Mouse (Mus musculus) telencephalon, adult 2 months (tissue): Measurements from ENCODE around the gene Tfpi.
"Not testable (repeated sequence)": the region's sequence is repeated elsewhere in the genome, so short reads cannot be mapped to it uniquely, and the experiment has no call there.

Experiments
- DNase-seq: peaks from one replicate; pipeline ENCODE4 v3.0.0-alpha.2; 2011; ENCODE audit warnings: low read depth, low spot score

Tfpi gene

GRCm38 (mm10) chr2:84476577-84476976 is at the start of gene Tfpi:
Gene Tfpi (minus strand): TSS chr2:84476775.
- DNase-seq, result no peak

GRCm38 (mm10) chr2:84526221-84526620 is 49.6 kb upstream of the Tfpi start:
- no peak for DNase-seq

GRCm38 (mm10) chr2:84525806-84526205 is 49.2 kb upstream of the Tfpi start:
- DNase-seq, result no peak

DNA sequence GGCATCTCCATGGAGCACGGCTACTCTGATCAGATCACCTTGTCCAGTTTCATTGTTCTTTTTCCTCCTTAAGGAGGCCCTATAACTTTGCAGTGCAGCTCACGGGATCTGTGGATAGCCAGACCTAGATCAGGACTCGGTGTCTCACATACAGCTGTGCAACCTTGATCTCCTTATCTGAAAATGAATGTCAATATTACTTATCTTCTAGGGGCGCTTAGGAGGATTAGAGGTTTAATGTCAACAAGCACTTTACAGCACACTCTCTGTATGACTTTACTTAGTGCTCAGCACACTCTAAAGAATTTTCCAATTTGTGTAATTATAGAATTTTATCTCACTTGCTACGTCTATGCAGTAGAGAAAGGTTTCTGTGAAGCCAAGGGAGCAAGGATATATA is 48.5 kb upstream of the Tfpi start:
- DNase-seq, result no peak

GRCm38 (mm10) chr2:84523994-84524393 is 47.4 kb upstream of the Tfpi start:
- no peak for DNase-seq

DNA sequence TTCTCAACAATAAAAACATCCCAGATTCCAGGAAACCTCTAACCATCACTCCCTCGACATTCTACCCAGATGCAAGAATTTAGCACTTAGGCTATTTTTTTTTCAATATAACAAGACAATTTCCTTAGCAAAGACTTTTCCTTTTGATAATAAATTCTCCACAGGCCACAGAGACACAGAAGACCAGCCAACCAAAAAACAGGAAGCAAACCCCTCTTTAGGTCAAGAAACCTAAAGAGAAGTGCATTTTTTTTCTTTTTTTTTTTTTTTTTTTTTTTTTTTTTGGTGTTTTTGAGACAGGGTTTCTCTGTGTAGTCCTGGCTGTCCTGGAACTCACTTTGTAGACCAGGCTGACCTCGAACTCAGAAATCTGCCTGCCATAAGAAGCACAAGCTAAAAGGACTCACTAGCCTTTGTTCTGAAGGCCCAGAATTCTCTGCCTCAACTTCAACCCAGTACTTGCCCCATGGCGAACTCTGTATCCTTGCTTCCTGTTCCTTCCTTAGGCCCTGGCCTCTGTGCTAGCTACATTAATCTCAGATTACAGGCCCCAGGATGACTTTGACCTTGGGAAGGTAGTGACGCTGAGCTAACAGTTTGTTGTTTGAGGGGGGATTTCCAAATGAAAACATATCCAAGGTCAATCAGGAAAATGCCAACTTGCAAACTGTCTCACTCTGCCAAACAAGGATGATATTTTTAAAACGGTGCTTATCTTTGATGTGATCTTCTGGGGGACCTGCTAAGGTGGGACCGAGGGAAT is 46.7 kb upstream of the Tfpi start:
- no peak for DNase-seq

DNA sequence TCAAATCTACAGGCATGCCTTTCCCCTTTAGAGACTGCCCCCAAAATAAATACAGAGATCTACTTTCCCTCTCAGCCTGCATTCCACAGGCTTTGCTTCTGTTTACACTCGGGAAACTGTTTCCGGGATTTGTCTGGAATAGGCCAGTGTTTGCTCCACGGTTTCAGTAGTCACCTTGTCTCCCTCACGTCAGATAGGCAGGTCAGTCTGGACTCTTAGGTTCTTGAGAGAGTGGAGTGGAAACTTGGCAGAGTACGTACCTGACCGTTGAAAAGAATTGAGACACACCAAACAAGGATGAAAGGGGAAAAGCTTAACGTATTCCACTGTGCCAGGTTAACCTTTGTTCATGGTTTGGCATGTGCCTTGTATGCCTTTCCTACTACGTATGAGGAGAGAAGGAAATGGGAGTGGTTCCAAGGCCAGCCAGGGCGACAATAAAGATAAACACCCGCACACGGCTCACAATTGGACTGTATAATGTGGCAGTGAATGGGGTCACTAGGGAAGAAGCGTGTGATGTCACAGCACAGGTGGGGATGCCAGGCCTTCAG is 43.0 kb upstream of the Tfpi start:
- no peak for DNase-seq

- DNase-seq, result no peak
Observed at GRCm38 (mm10) chr2:84518767-84519166, 42.2 kb upstream of the Tfpi start.

GRCm38 (mm10) chr2:84513281-84513680 is 36.7 kb upstream of the Tfpi start:
- no peak for DNase-seq

DNA sequence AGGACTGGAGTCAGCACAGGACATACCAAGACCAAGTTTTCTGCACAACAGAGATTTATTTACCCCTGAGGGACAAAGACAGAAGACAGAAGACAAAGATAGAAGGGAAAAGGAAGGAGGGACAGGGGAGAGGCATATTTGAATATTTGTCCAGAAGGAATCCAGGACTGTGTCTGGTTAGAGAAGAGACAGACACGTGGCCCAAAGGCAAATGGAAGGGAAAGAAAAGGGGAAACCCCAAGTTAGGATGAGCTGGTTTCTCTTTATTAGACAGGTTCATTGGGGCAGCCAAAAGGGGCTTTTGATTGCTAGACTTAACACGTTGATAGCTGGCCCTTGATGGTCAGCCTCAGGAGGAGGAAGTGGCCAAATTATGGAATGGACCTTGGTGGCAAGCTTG is 34.9 kb upstream of the Tfpi start:
- no peak for DNase-seq

GRCm38 (mm10) chr2:84511036-84511435 is 34.5 kb upstream of the Tfpi start:
- DNase-seq, result peak; percentile 88

DNA sequence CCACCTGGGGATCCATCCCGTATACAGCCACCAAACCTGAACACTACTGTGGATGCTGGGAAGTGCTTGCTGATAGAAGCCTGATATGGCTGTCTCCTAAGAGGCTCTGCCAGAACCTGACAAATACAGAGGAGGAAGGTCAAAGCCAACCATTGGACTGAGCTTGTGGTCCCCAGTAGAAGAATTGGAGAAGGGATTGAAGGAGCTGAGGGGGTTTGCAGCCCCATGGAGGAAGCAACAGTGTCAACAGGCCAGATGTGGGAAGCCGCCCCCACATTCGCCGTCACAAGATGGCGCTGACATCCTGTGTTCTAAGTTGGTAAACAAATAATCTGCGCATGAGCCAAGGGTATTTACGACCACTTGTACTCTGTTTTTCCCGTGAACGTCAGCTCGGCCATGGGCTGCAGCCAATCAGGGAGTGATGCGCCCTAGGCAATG is 28.4 kb upstream of the Tfpi start:
- DNase-seq, result not testable (repeated sequence)

DNA sequence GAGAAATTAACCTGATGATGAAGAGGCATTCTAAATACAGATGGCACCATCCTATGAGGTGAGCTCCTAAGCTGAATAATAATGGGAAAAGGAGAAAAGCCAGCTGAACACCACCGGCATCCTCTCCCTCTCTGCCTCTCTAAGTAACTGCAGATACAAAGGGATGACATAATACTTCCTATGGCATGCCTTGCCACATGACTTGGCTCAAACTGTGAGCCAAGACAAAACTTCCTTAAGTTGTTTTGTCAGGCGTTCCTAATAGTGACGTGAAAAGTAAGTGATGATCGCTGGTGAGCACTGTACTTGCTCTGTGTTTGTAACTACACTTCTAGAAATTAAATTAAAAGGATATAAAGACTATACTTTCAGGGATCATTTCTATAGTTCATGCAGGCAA is 27.7 kb upstream of the Tfpi start:
- no peak for DNase-seq

- DNase-seq, result no peak
Observed at GRCm38 (mm10) chr2:84498921-84499320, 22.3 kb upstream of the Tfpi start.

DNA sequence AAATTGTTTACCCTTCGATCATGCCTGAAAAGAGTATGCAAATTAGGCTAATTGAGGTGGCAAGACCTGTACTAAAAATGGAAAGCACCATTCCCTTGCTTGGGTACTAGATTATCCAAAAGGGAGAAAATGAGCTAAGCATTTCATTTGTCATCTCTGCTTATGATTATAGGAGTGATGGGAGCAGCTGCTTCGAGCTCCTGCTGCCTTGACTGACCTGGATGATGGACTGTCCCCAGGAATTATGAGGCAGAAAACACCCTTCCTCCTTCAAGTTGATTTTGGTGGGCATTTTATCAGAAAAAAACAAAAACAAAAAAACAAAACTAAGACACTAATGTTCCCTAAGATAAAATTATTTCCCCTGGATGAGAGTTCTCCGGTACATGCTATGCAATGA is 18.5 kb upstream of the Tfpi start:
- DNase-seq, result no peak

- no peak for DNase-seq
Observed at GRCm38 (mm10) chr2:84493626-84494025, 17.1 kb upstream of the Tfpi start.

DNA sequence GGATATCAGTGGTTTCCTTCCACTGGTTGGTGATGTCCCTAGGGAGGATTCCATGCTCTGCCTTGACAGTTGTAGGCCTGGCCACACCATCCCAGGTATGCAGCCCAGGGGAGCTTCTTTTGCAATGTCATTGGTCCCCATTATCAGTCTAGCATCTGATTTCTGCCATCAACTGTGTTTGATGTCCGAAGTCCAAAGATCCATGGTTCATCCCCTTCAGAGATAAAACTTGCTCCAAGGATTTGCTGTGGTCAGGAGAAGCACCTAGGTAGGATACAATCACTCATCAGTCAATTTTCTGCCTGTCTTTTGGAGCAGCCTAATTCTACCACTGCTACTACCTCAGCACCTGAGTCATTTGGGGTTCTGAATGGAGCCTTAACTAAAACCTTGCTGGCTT is 15.1 kb upstream of the Tfpi start:
- DNase-seq, result no peak

DNA sequence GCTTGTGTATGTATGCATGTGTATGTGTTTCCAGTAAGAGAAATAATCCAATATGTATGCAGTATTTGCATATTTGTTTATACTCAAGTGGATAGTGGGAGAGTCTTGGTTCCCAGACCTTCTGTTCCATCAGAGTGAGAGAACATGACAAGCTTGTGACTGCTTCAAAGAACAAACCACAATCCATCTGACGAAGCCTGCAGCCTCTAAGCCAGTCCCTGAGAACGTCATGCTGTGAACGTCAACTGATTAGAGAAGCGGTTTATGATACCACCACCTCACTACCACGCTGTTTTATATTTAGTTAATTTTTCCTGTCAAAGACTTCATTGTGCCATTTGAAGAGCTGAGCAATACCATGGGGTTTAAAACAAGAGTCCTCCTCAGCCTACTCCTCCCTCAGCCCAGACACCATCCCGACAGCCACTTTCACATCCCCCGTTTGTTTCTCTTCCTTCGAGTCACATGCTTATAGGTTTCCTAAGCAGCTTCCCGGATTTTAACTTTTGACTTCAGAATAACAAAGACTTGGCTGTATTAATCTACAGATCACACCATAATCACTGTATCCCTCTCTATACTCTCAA is 11.2 kb upstream of the Tfpi start:
- peak; percentile 24 for DNase-seq

GRCm38 (mm10) chr2:84481863-84482262 is 5.3 kb upstream of the Tfpi start:
- peak; percentile 50 for DNase-seq

GRCm38 (mm10) chr2:84479036-84479435 is 2.5 kb upstream of the Tfpi start:
- DNase-seq, result peak; percentile 24

DNA sequence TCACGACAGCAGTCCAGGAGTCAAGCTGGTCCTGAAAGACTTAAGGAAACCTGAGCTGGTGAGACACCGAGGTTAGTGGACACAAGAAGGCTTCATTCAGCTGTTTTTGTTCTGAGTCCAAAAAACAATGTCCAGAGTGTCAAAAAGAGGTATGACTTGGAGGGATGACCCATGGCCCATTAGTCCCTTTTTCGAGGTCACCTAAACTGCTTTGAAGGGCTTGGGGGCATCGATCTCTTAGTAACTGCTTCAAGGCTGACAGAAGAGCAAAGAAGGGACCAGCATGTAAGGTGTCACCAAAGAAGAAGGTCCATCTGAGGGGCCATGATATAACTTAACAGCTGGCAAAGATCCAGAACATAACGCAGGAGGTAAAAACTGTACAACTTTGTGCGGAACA is 1.2 kb upstream of the Tfpi start:
- DNase-seq, result no peak

DNA sequence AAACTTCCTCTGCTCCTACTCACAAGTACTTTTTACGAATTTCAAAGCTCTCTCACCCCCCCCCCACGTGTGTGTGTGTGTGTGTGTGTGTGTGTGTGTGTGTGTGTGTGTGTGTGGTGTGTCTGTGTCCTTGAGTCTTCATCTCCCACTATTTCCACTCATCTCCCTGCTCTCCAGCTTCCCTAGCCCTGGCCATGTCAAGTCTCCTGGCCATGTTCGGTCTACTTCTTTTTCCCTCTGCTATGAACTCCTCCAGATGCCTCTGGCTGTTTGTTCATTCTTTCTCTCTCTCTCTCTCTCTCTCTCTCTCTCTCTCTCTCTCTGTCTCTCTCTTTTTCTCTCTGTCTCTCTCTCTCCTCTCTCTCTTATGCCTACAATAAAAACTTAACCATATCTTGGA is 444 bp downstream of the Tfpi start:
- DNase-seq, result no peak

GRCm38 (mm10) chr2:84475601-84476000 is 974 bp downstream of the Tfpi start:
- DNase-seq, result no peak
